Mouse (Mus musculus) forebrain, embryonic 11.5 days (tissue): Measurements from ENCODE around the gene Gm9918. TPM values are rescaled to one million over a fixed set of nuclear protein-coding genes. Genes with fewer than 3 reads are reported as not detected.

Source experiments
- ATAC-seq: fragments of 200-750 bp; cut with Nextera tagmentation; replicated peaks from 2 replicates; pipeline ENCODE4 v1.8.0; 2017; ENCODE audit warnings: moderate TSS enrichment; ENCODE audit not compliant: low FRiP score
- DNase-seq: peaks from one replicate; pipeline ENCODE4 v3.0.0-alpha.2; 2017; ENCODE audit warnings: low spot score
- H3K27ac ChIP-seq: fragments of 300-500 bp; sonication (generic); 2 replicates; pipeline ENCODE4 v1.5.1; 2014; ENCODE audit warnings: low read depth, low read length
- H3K27me3 ChIP-seq: fragments of 300-500 bp; sonication (generic); 2 replicates; pipeline ENCODE4 v1.6.1; 2014; ENCODE audit warnings: mild to moderate bottlenecking, low read length, mixed read lengths; ENCODE audit not compliant: control insufficient read depth, insufficient read depth
- H3K36me3 ChIP-seq: fragments of 300-500 bp; sonication (generic); 2 replicates; pipeline ENCODE4 v1.6.1; 2014; ENCODE audit warnings: mild to moderate bottlenecking, low read length, moderate library complexity, mixed read lengths; ENCODE audit not compliant: control insufficient read depth, insufficient read depth
- H3K4me1 ChIP-seq: fragments of 300-500 bp; sonication (generic); replicated peaks from 2 replicates; pipeline ENCODE4 v1.6.1; 2014; ENCODE audit warnings: low read length, mixed read lengths; ENCODE audit not compliant: control insufficient read depth, insufficient read depth
- H3K4me2 ChIP-seq: fragments of 300-500 bp; sonication (generic); 2 replicates; pipeline ENCODE4 v1.6.1; 2014; ENCODE audit warnings: low read depth, mild to moderate bottlenecking, low read length, moderate library complexity, mixed read lengths; ENCODE audit not compliant: severe bottlenecking
- H3K4me3 ChIP-seq: fragments of 300-500 bp; sonication (generic); 2 replicates; pipeline ENCODE4 v1.5.1; 2014; ENCODE audit warnings: low read depth, low read length
- H3K9ac ChIP-seq: fragments of 300-500 bp; sonication (generic); 2 replicates; pipeline ENCODE4 v1.6.1; 2014; ENCODE audit warnings: low read length
- H3K9me3 ChIP-seq: fragments of 300-500 bp; sonication (generic); 2 replicates; pipeline ENCODE4 v1.6.1; 2016; ENCODE audit warnings: low read length, mixed read lengths; ENCODE audit not compliant: control insufficient read depth
- WGBS: fragments of 180-500 bp; shearing (Covaris S2); extraction: QIAGEN DNeasy Blood & Tissue Kit; methylation state at CpG from one replicate; pipeline ENCODE4 v1.1.7; 2014; 5-methylcytosine and 5-hydroxymethylcytosine counted together
- polyA plus RNA-seq: library from polyadenylated mRNA; unstranded; fragments of >200 nt; fragmentation: Nextera tagmentation; extraction: Ambion mirVana; gene quantifications from 2 replicates; pipeline ENCODE4 v1.2.1, GENCODE M21; 2014

The Gm9918 gene
- polyA plus RNA-seq, 1 experiment from 2014 or later, result 0.21 TPM

DNA sequence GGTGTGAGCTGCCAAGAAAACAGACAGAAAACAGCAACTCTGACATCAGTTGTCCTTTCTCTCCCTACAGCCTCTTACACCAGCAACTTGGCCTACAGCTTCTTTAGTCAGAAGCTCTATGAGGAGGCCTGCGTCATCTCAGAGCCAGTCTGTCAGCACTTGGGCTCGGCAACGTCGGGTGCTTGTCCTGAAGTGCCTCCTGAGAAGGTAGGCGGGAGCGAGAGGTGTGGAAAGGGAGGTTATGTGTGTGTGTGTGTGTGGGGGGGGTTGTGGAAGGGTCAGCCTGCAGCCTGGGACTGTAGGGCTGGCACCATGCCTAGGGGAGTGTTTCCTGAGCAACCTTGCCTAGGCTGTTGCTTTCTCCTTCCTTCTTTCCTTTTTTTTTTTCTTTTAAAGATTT is 32.2 kb downstream of the Gm9918 start:
- H3K4me2 ChIP-seq, result no peak overlapping the region
- ATAC-seq, result no peak

DNA sequence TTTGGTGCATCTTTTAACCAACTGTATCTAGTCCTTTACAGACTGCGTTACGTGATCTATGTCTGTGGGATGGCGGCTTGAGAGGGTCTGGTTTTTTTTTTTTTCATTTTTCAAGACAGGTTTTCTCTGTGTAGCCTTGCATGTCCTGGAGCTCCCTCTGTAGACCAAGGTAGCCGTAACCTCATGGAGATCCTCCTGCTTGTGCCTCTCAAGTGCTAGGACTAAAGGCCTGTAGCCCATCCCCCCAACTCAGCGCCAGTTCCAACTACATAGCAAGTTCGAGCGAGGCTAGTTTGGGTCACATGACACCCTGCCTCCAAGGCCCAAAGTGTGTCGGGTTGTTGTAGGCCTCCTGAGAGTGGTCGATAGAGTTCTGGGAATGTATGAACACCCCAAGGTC is 38.4 kb downstream of the Gm9918 start:
- Histone ChIP-seq H3K27ac (no peak overlapping the region), H3K4me3 (no peak overlapping the region), H3K9me3 (no peaks in the 10 kb centered on the region), H3K4me2 (no peak overlapping the region), H3K36me3 (peaks cover 11% of the 10 kb centered on the region), H3K27me3 (no peaks in the 10 kb centered on the region), H3K9ac (no peak overlapping the region), H3K4me1 (no peaks in the 10 kb centered on the region)
- ATAC-seq (no peak), DNase-seq (no peak)
- WGBS, result 90% methylated on average over 9 of the region's 9 CpGs

More for the DNA sequence above, 32.2 kb downstream of the Gm9918 start:
- no peak for DNase-seq
- Histone ChIP-seq H3K36me3 (peaks cover 27% of the 10 kb centered on the region), H3K4me1 (no peaks in the 10 kb centered on the region), H3K27me3 (no peaks in the 10 kb centered on the region), H3K4me3 (no peak overlapping the region), H3K27ac (no peak overlapping the region), H3K9me3 (no peaks in the 10 kb centered on the region), H3K9ac (no peak overlapping the region)
- WGBS, result 93% methylated on average over 6 of the region's 6 CpGs

DNA sequence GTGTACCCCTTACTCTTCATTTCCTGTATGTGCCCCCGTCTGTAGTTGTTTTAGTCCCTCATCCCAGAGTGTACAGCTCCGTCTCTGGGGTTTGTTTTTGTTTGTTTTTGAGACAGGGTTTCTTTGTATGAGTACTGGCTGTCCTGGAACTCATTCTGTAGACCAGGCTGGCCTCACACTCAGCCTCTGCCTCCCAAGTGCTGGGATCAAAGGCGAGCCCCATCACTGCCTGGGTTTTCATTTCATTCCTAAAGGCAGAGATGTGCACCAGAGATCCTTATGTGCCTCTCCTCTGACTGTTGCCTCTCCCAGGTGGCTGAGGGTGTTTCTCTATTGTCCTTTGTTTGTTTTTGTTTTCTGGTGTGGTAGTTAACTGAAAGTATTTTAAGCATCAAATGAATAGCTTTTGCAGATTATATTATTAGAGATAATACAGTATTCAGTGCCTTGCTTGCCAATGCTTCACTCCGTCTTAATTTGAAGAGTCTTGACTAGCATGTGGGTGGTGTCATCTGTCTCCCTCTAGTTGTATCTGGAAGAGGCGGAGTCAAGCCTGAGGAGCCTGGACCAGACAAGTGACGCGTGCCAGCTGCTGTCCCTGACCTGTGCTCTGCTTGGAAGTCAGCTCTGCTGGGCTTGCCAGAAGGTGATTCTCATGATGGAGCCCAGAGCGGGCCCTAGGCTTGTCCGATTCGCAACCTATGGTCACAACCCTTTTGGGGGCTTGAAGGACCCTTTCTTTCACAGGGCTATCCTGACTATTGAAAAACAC is 39.9 kb downstream of the Gm9918 start:
- no peaks in the 10 kb centered on the region for H3K4me1 ChIP-seq
- no peak overlapping the region for H3K27ac ChIP-seq
- no peaks in the 10 kb centered on the region for H3K27me3 ChIP-seq
- H3K4me2 ChIP-seq, result no peak overlapping the region
- no peak overlapping the region for H3K9ac ChIP-seq
- peaks cover 12% of the 10 kb centered on the region for H3K36me3 ChIP-seq
- no peak for DNase-seq
- no peaks in the 10 kb centered on the region for H3K9me3 ChIP-seq
- H3K4me3 ChIP-seq, result no peak overlapping the region
- ATAC-seq, result no peak
- 91% methylated on average over 10 of the region's 10 CpGs for WGBS

DNA sequence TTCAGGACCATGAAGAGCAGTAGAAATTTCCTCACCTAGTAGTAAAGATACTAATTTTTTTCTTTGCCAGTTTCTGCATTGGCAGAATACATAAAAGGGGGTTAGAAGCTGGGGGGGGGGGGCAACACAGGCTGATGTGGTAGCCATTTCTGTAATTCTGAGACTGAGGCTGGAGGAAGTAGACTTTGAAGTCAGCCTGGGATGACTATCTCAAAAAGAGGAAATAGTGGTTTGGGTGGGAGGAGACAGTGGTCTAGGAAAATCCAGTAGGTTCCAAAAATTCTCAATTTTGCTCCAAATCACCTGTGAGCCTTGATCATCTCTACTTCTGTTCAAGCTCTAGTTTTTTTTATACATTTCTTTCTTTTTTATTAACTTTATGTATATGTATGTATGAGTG is 41.1 kb downstream of the Gm9918 start:
- H3K36me3 ChIP-seq, result peaks cover 5% of the 10 kb centered on the region; the same call in 1 of the 2 replicates
- H3K4me3 ChIP-seq, result no peak overlapping the region
- DNase-seq (no peak), ATAC-seq (no peak)
- no peaks in the 10 kb centered on the region for H3K4me1 ChIP-seq
- no peaks in the 10 kb centered on the region for H3K27me3 ChIP-seq
- no peak overlapping the region for H3K4me2 ChIP-seq
- H3K27ac ChIP-seq, result no peak overlapping the region
- H3K9ac ChIP-seq, result no peak overlapping the region
- no peaks in the 10 kb centered on the region for H3K9me3 ChIP-seq

GRCm38 (mm10) chr15:102315292-102315691 is 44.9 kb downstream of the Gm9918 start:
- no peak overlapping the region for H3K4me3 ChIP-seq
- no peaks in the 10 kb centered on the region for H3K27me3 ChIP-seq
- H3K4me2 ChIP-seq, result no peak overlapping the region
- H3K4me1 ChIP-seq, result no peaks in the 10 kb centered on the region
- ATAC-seq, result no peak
- no peak overlapping the region for H3K27ac ChIP-seq
- DNase-seq, result peak; percentile 49
- no peaks in the 10 kb centered on the region for H3K9me3 ChIP-seq
- no peak overlapping the region for H3K9ac ChIP-seq
- H3K36me3 ChIP-seq, result peaks cover 11% of the 10 kb centered on the region; the same call in 1 of the 2 replicates
- WGBS, result 93% methylated on average over 8 of the region's 8 CpGs

DNA sequence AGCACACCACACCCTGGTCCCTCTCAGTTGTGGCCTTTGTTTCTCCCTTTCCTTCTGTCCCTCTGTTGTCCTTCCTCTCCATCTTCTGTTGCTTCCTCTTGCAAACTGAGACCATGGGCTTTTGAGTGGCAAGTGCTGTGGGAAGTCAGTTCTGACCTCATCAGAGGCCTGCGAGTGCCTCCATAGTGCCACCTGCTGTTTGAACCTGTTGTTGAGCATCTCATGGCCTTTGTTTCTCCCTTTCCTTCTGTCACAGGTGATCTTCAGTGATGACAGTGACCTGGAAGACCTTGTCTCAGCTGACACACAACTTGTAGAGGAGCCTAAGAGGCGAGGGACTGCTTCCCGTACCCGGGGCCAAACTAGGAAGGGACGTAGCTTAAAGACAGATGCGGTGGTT is 45.9 kb downstream of the Gm9918 start:
- DNase-seq, result peak; percentile 55
- WGBS, result 85% methylated on average over 6 of the region's 6 CpGs
- no peak overlapping the region for H3K9ac ChIP-seq
- H3K4me2 ChIP-seq, result no peak overlapping the region
- no peak for ATAC-seq
- H3K36me3 ChIP-seq, result peaks cover 14% of the 10 kb centered on the region; the same call in 1 of the 2 replicates
- H3K4me3 ChIP-seq, result no peak overlapping the region
- H3K27ac ChIP-seq, result no peak overlapping the region
- no peaks in the 10 kb centered on the region for H3K9me3 ChIP-seq
- H3K4me1 ChIP-seq, result no peaks in the 10 kb centered on the region
- H3K27me3 ChIP-seq, result no peaks in the 10 kb centered on the region

Other genes with a start within 250 kb of the Gm9918 start
- 12.0 and 13.6 TPM in 2 replicates for gene Krt18, start 242.4 kb upstream of the Gm9918 start, polyA plus RNA-seq
- gene Eif4b, start 196.8 kb upstream of the Gm9918 start, polyA plus RNA-seq, result 122 and 129 TPM in 2 replicates
- gene Tns2, start 170.2 kb upstream of the Gm9918 start, polyA plus RNA-seq, result 8.8 and 10.5 TPM in 2 replicates
- 12.0 and 12.1 TPM in 2 replicates for gene Spryd3, start 134.3 kb upstream of the Gm9918 start, polyA plus RNA-seq
- 0.33 TPM in 1 of 2 replicates, not detected in the other for gene Igfbp6, start 126.2 kb upstream of the Gm9918 start, polyA plus RNA-seq
- not detected in 2 replicates for gene Soat2, start 120.0 kb upstream of the Gm9918 start, polyA plus RNA-seq
- gene Zfp740, start 67.3 kb upstream of the Gm9918 start, polyA plus RNA-seq, result 79.8 and 80.7 TPM in 2 replicates
- 38.2 and 39.2 TPM in 2 replicates for gene Csad, start 65.8 kb upstream of the Gm9918 start, polyA plus RNA-seq
- 0.76 and 1.1 TPM in 2 replicates for gene Itgb7, start 38.6 kb upstream of the Gm9918 start, polyA plus RNA-seq
- gene Rarg, start 13.0 kb upstream of the Gm9918 start, polyA plus RNA-seq, result 19.3 and 19.7 TPM in 2 replicates
- gene Mfsd5, start 8.9 kb downstream of the Gm9918 start, polyA plus RNA-seq, result 55.6 and 64.7 TPM in 2 replicates
- gene Espl1, start 25.7 kb downstream of the Gm9918 start, polyA plus RNA-seq, result 58.3 and 60.3 TPM in 2 replicates
- 357 and 374 TPM in 2 replicates for gene Pfdn5, start 55.6 kb downstream of the Gm9918 start, polyA plus RNA-seq
- 113 and 124 TPM in 2 replicates for gene Myg1, start 61.1 kb downstream of the Gm9918 start, polyA plus RNA-seq
- gene Aaas, start 80.2 kb downstream of the Gm9918 start, polyA plus RNA-seq, result 103 and 114 TPM in 2 replicates
- 0.20 and 0.52 TPM in 2 replicates for gene Sp7, start 96.6 kb downstream of the Gm9918 start, polyA plus RNA-seq
- 12.2 and 12.5 TPM in 2 replicates for gene Sp1, start 135.6 kb downstream of the Gm9918 start, polyA plus RNA-seq
- gene Amhr2, start 174.8 kb downstream of the Gm9918 start, polyA plus RNA-seq, result 1.0 TPM in 1 of 2 replicates, not detected in the other
- 87.9 and 97.2 TPM in 2 replicates for gene Prr13, start 188.5 kb downstream of the Gm9918 start, polyA plus RNA-seq
- gene Pcbp2, start 200.0 kb downstream of the Gm9918 start, polyA plus RNA-seq, result 236 and 247 TPM in 2 replicates
- gene Gm10337, start 233.2 kb downstream of the Gm9918 start, polyA plus RNA-seq, result 15.6 TPM in 1 of 2 replicates, not detected in the other
- 25.4 and 28.4 TPM in 2 replicates for gene Map3k12, start 246.5 kb downstream of the Gm9918 start, polyA plus RNA-seq
- gene Tarbp2, start 247.6 kb downstream of the Gm9918 start, polyA plus RNA-seq, result 98.9 and 109 TPM in 2 replicates